8 mouse cellular contexts compared by ENCODE assay signal in the genomic region with DNA sequence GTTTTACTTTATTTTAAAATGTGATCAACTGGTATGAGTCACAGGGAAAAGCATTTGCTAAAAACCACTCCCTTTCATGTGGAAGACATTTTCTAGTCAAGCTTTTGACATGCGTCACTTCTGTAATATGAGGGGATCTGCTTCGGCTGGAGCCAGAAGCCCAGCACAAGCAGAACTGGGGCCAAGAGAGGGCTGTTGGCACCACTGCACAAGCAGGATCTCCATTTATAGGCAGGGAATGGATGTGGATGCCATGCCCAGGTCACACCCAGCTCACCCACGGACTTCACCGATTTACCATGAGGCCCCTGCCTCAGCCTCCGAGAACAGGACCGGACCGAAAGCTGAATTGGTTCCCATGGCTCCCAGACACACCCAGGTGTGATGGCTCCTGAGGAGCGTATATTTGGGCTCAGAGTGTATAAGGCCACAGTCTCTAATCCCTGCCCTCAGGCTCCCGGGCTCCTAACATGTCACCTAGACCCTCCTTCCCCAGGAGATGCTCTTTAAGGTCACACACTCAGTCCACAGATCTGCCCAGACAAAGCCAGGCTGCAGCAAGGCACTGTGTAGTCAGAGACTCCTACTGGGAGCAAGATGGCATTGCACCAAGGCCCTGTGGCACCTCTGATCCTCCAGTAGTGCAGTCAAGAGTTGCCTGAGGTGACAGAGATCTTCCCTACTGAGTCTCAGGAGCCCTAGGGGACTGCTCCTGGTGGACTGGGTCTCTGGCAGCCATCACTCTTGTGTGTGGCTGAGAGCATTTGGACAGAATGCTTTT. TPM values are rescaled to one million over a fixed set of nuclear protein-coding genes. Genes with fewer than 3 reads are reported as not detected.
DNase-seq lines count a peak whose midpoint lies in the region; ATAC-seq and TF ChIP-seq lines count a peak whose summit lies in the region.

No protein-coding gene starts in this region.

- no peak for TF ChIP-seq POLR2A in heart, adult 2 months (IDR thresholded peaks at IDR 0.05; ENCODE audit: insufficient read depth, low read depth, low read length)
- no peak for TF ChIP-seq POLR2A in testis, adult 2 months (IDR thresholded peaks at IDR 0.05; ENCODE audit: control insufficient read depth, low read depth, low read length)

- H3K4me2 ChIP-seq in heart, embryonic 11.5 days: no peak overlapping the region
- H3K4me2 ChIP-seq in embryonic facial prominence, embryonic 14.5 days (ENCODE audit: low read depth, low read length): no peak overlapping the region
- H3K4me2 ChIP-seq in stomach, postnatal 0 days (replicated peaks; ENCODE audit: low read depth): no peak overlapping the region

- H3K27me3 ChIP-seq in heart, adult 2 months (ENCODE audit: control insufficient read depth, insufficient read depth, low read length): no peaks in the 10 kb centered on the region
- no peaks in the 10 kb centered on the region for H3K27me3 ChIP-seq in heart, embryonic 11.5 days (ENCODE audit: control insufficient read depth, insufficient read depth, low read length)
- H3K27me3 ChIP-seq in testis, adult 2 months (ENCODE audit: control insufficient read depth, insufficient read depth, low read length): no peaks in the 10 kb centered on the region
- no peaks in the 10 kb centered on the region for H3K27me3 ChIP-seq in embryonic facial prominence, embryonic 14.5 days (replicated peaks; ENCODE audit: control insufficient read depth, insufficient read depth, low read length)
- no peaks in the 10 kb centered on the region for H3K27me3 ChIP-seq in stomach, postnatal 0 days (ENCODE audit: control insufficient read depth, insufficient read depth, low read length)

- peaks cover 10% of the 10 kb centered on the region for H3K4me1 ChIP-seq in heart, adult 2 months (ENCODE audit: control insufficient read depth, insufficient read depth, low read length)
- H3K4me1 ChIP-seq in heart, embryonic 11.5 days (ENCODE audit: control insufficient read depth, insufficient read depth, low read length): peaks cover 33% of the 10 kb centered on the region
- H3K4me1 ChIP-seq in testis, adult 2 months (ENCODE audit: control insufficient read depth, insufficient read depth, low read length): no peaks in the 10 kb centered on the region
- peaks cover 30% of the 10 kb centered on the region for H3K4me1 ChIP-seq in embryonic facial prominence, embryonic 14.5 days (ENCODE audit: control insufficient read depth, insufficient read depth, low read length)
- H3K4me1 ChIP-seq in stomach, postnatal 0 days (replicated peaks; ENCODE audit: control insufficient read depth, insufficient read depth): no peaks in the 10 kb centered on the region; the same call in 1 of the 2 replicates

- 81% methylated on average over 9 of the region's 9 CpGs for WGBS in heart, adult 2 months
- WGBS in heart, embryonic 11.5 days (ENCODE audit: insufficient replicate concordance): 91% methylated on average over 9 of the region's 9 CpGs
- WGBS in embryonic facial prominence, embryonic 14.5 days: 73% methylated on average over 9 of the region's 9 CpGs
- 68% methylated on average over 9 of the region's 9 CpGs for WGBS in stomach, postnatal 0 days

- ATAC-seq in heart, embryonic 11.5 days (replicated peaks; ENCODE audit: insufficient number of reproducible peaks, low FRiP score, low TSS enrichment): no peak
- ATAC-seq in embryonic facial prominence, embryonic 14.5 days (ENCODE audit: low read depth): no peak
- peak; percentile 15; the same call in 1 of the 2 replicates for ATAC-seq in stomach, postnatal 0 days (ENCODE audit: low FRiP score, low TSS enrichment)

- peak; percentile 58 for TF ChIP-seq CTCF in heart, adult 2 months (IDR thresholded peaks at IDR 0.05)
- TF ChIP-seq CTCF in testis, adult 2 months (IDR thresholded peaks at IDR 0.05; ENCODE audit: control insufficient read depth, insufficient read depth, insufficient replicate concordance, low read depth, low read length): peak; percentile 31; the same call in 1 of the 2 replicates
- peak; percentile 69 for TF ChIP-seq CTCF in stomach, postnatal 0 days (IDR thresholded peaks at IDR 0.05; ENCODE audit: low read depth)

- no peaks in the 10 kb centered on the region for H3K36me3 ChIP-seq in heart, adult 2 months (ENCODE audit: control insufficient read depth, insufficient read depth, low read length)
- H3K36me3 ChIP-seq in heart, embryonic 11.5 days (ENCODE audit: control insufficient read depth, insufficient read depth, low read length): no peaks in the 10 kb centered on the region
- H3K36me3 ChIP-seq in testis, adult 2 months (ENCODE audit: control insufficient read depth, insufficient read depth, low read length): no peaks in the 10 kb centered on the region
- no peaks in the 10 kb centered on the region for H3K36me3 ChIP-seq in embryonic facial prominence, embryonic 14.5 days (ENCODE audit: control insufficient read depth, insufficient read depth, low read length)
- no peaks in the 10 kb centered on the region for H3K36me3 ChIP-seq in stomach, postnatal 0 days (ENCODE audit: control insufficient read depth, insufficient read depth, low read length)

- peaks cover 2% of the 10 kb centered on the region for H3K79me2 ChIP-seq in heart, adult 2 months (replicated peaks; ENCODE audit: control insufficient read depth, insufficient read depth, low read length)

- no peak overlapping the region for H3K9ac ChIP-seq in heart, adult 2 months (ENCODE audit: low read depth, low read length)
- no peak overlapping the region for H3K9ac ChIP-seq in heart, embryonic 11.5 days (ENCODE audit: low read depth, low read length)
- no peak overlapping the region for H3K9ac ChIP-seq in embryonic facial prominence, embryonic 14.5 days (ENCODE audit: low read depth, low read length)
- no peak overlapping the region for H3K9ac ChIP-seq in stomach, postnatal 0 days (ENCODE audit: low read length)

- H3K4me3 ChIP-seq in heart, adult 2 months: no peak overlapping the region
- no peak overlapping the region for H3K4me3 ChIP-seq in heart, embryonic 11.5 days (ENCODE audit: low read depth, low read length)
- no peak overlapping the region for H3K4me3 ChIP-seq in testis, adult 2 months (ENCODE audit: control insufficient read depth, low read depth, low read length)
- no peak overlapping the region for H3K4me3 ChIP-seq in embryonic facial prominence, embryonic 14.5 days (ENCODE audit: low read depth, low read length)
- no peak overlapping the region for H3K4me3 ChIP-seq in stomach, postnatal 0 days (ENCODE audit: low read depth, low read length)

- no peaks in the 10 kb centered on the region for H3K9me3 ChIP-seq in heart, embryonic 11.5 days (replicated peaks; ENCODE audit: control insufficient read depth, low read length)
- no peaks in the 10 kb centered on the region for H3K9me3 ChIP-seq in embryonic facial prominence, embryonic 14.5 days (ENCODE audit: control insufficient read depth, low read length)
- H3K9me3 ChIP-seq in stomach, postnatal 0 days (ENCODE audit: control insufficient read depth, low read length): no peaks in the 10 kb centered on the region

- no peak for DNase-seq in heart, adult 2 months
- no peak for DNase-seq in testis, postnatal 10 days (ENCODE audit: low spot score)
- peak; percentile 63 for DNase-seq in embryonic facial prominence, embryonic 14.5 days (ENCODE audit: low spot score)
- peak; percentile 45 for DNase-seq in stomach, postnatal 0 days (ENCODE audit: low spot score)
- DNase-seq in spleen, adult 18-20 months: no peak
- no peak for DNase-seq in heart, adult 8-10 months (ENCODE audit: low spot score)

- intact Hi-C loops in heart, adult 2 months (cut with DNase I): no loop called here

- no peak overlapping the region for H3K27ac ChIP-seq in heart, adult 2 months
- no peak overlapping the region for H3K27ac ChIP-seq in heart, embryonic 11.5 days (ENCODE audit: low read depth, low read length)
- H3K27ac ChIP-seq in testis, adult 2 months (ENCODE audit: control insufficient read depth, insufficient read depth, low read depth, low read length): no peak overlapping the region
- H3K27ac ChIP-seq in embryonic facial prominence, embryonic 14.5 days (replicated peaks; ENCODE audit: low read depth, low read length): no peak overlapping the region
- peak overlapping the region; percentile 74 for H3K27ac ChIP-seq in stomach, postnatal 0 days (replicated peaks)

- TF ChIP-seq EP300 in heart, adult 2 months (IDR thresholded peaks at IDR 0.05; ENCODE audit: insufficient read depth, low read depth, low read length): no peak
- TF ChIP-seq EP300 in stomach, postnatal 0 days (optimal IDR thresholded peaks at IDR 0.05): no peak

RNA-seq across cellular contexts. Expression of a gene that starts 59.9 kb away (rescaled TPM):
- total RNA-seq in heart, adult 2 months (2021): 10 to 100 TPM; 35.2 to 42.9 TPM
- 3.7 and 8.8 TPM in 2 replicates for polyA plus RNA-seq in heart, adult 2 months (2012; rRNA removed)
- polyA plus RNA-seq in heart, embryonic 11.5 days (2014; fragmentation: Nextera tagmentation; extraction: Ambion mirVana): 63.2 and 72.3 TPM in 2 replicates
- polyA plus RNA-seq in testis, adult 2 months (2012; rRNA removed): 0.91 and 2.4 TPM in 2 replicates
- polyA plus RNA-seq in embryonic facial prominence, embryonic 14.5 days (2014; fragmentation: Nextera tagmentation; extraction: Ambion mirVana): 66.1 and 70.0 TPM in 2 replicates
- 48.6 and 48.9 TPM in 2 replicates for polyA plus RNA-seq in stomach, postnatal 0 days (2015; fragmentation: Nextera tagmentation; extraction: Ambion mirVana)
- total RNA-seq in heart, adult 8-10 months (2022): 10 to 100 TPM; 32.0 to 40.3 (median 33.8) TPM

Comparison
In these comparisons a context has a peak if more than half of its experiments do, and no peak if none do; other contexts are left out.
1. DNase-seq: peak in embryonic facial prominence, embryonic 14.5 days (single experiment) and stomach, postnatal 0 days (single experiment); none in heart, adult 2 months (0 of 2), testis, postnatal 10 days (single experiment), spleen, adult 18-20 months (0 of 2) and heart, adult 8-10 months (single experiment).
2. Peak in every context shown above with its lines, with median percentiles within 50 percentile points of each other: CTCF ChIP-seq.